Mouse (Mus musculus): ENCODE data around the gene Hivep1.

Gene Hivep1

GRCm38 (mm10) chr13:42112748-42113147 lies 60.9 kb downstream of the Hivep1 start:
- DNase-seq (ENCODE audit: low read depth) = no peak

- no peak for DNase-seq (ENCODE audit: low read depth)
Observed at GRCm38 (mm10) chr13:42113601-42114000, 61.8 kb downstream of the Hivep1 start.

- no peak for DNase-seq (ENCODE audit: low read depth)
Observed at GRCm38 (mm10) chr13:42116301-42116700, 64.5 kb downstream of the Hivep1 start.

- no peak for DNase-seq (ENCODE audit: low read depth)
Observed at GRCm38 (mm10) chr13:42119062-42119461, 67.2 kb downstream of the Hivep1 start.

- DNase-seq (ENCODE audit: low read depth) = no peak
Observed at GRCm38 (mm10) chr13:42121106-42121776, 69.4 kb downstream of the Hivep1 start.

GRCm38 (mm10) chr13:42121777-42122682 lies 70.2 kb downstream of the Hivep1 start:
- DNase-seq (ENCODE audit: low read depth) = no peak

- DNase-seq (ENCODE audit: low read depth) = no peak
Observed at GRCm38 (mm10) chr13:42144627-42145026, 92.8 kb downstream of the Hivep1 start.

GRCm38 (mm10) chr13:42149328-42150071 lies 97.7 kb downstream of the Hivep1 start:
- no peak for DNase-seq (ENCODE audit: low read depth)

GRCm38 (mm10) chr13:42150072-42150450 lies 98.2 kb downstream of the Hivep1 start:
- no peak for DNase-seq (ENCODE audit: low read depth)

- DNase-seq (ENCODE audit: low read depth) = no peak
Observed at GRCm38 (mm10) chr13:42150462-42151127, 98.8 kb downstream of the Hivep1 start.

GRCm38 (mm10) chr13:42158259-42158658 lies 106.4 kb downstream of the Hivep1 start:
- no peak for DNase-seq (ENCODE audit: low read depth)

- DNase-seq (ENCODE audit: low read depth) = no peak
Observed at GRCm38 (mm10) chr13:42159416-42160185, 107.8 kb downstream of the Hivep1 start.

- DNase-seq (ENCODE audit: low read depth) = no peak
Observed at GRCm38 (mm10) chr13:42170802-42171201, 119.0 kb downstream of the Hivep1 start.

- DNase-seq (ENCODE audit: low read depth) = no peak
Observed at GRCm38 (mm10) chr13:42174827-42175420, 123.1 kb downstream of the Hivep1 start.

GRCm38 (mm10) chr13:42182635-42183034 lies 130.8 kb downstream of the Hivep1 start:
- DNase-seq (ENCODE audit: low read depth) = no peak

- no peak for DNase-seq (ENCODE audit: low read depth)
Observed at GRCm38 (mm10) chr13:42184131-42184530, 132.3 kb downstream of the Hivep1 start.

GRCm38 (mm10) chr13:42193016-42193415 lies 141.2 kb downstream of the Hivep1 start:
- DNase-seq (ENCODE audit: low read depth) = no peak

GRCm38 (mm10) chr13:42195671-42196070 lies 143.8 kb downstream of the Hivep1 start:
- no peak for DNase-seq (ENCODE audit: low read depth)

- DNase-seq (ENCODE audit: low read depth) = no peak
Observed at GRCm38 (mm10) chr13:42197656-42198055, 145.8 kb downstream of the Hivep1 start.

GRCm38 (mm10) chr13:42213556-42213955 lies 161.7 kb downstream of the Hivep1 start:
- DNase-seq (ENCODE audit: low read depth) = no peak

GRCm38 (mm10) chr13:42222401-42222800 lies 170.6 kb downstream of the Hivep1 start:
- no peak for DNase-seq (ENCODE audit: low read depth)
